Mouse (Mus musculus): Measurements from ENCODE around the gene Ifrd2. TPM values are rescaled to one million over a fixed set of nuclear protein-coding genes. Genes with fewer than 3 reads are reported as not detected.

The Ifrd2 gene
- polyA plus RNA-seq, 1 experiment: 29.4 TPM

- H3ac ChIP-seq (ENCODE audit: control insufficient read depth, insufficient read length): no peak overlapping the region
- no peak overlapping the region for H3K4me2 ChIP-seq (ENCODE audit: low read depth)
- H3K79me2 ChIP-seq (ENCODE audit: control insufficient read depth, insufficient read depth): peaks cover 26% of the 10 kb centered on the region
- peak in 1 of 3 experiments; percentile 2 for TF ChIP-seq MYOG (IDR thresholded peaks at IDR 0.05; ENCODE audit: control insufficient read depth in 1 of 3, insufficient read depth in 1 of 3, insufficient read length in 2 of 3, low read depth in 2 of 3)
- TF ChIP-seq POLR2AphosphoS2 (IDR thresholded peaks at IDR 0.05; ENCODE audit: insufficient read length, low read depth): no peak
- TF ChIP-seq MYOD1 (IDR thresholded peaks at IDR 0.05; ENCODE audit: control insufficient read depth in 1 of 3, insufficient read length in 2 of 3, low read depth in 2 of 3): no peak
- TF ChIP-seq TCF3 (IDR thresholded peaks at IDR 0.05; ENCODE audit: insufficient read length, low read depth): no peak
- TF ChIP-seq CEBPB (IDR thresholded peaks at IDR 0.05; ENCODE audit: insufficient read depth, poor library complexity, severe bottlenecking): no peak
- no peak for TF ChIP-seq E2F4 (IDR thresholded peaks at IDR 0.05; ENCODE audit: insufficient read depth)
- TF ChIP-seq TCF12 (IDR thresholded peaks at IDR 0.05; ENCODE audit: insufficient read depth, poor library complexity, severe bottlenecking): no peak
- H3K4me3 ChIP-seq: no peak overlapping the region
- no peaks in the 10 kb centered on the region for H3K27me3 ChIP-seq (ENCODE audit: control insufficient read depth, insufficient read depth, insufficient read length)
- H3K36me3 ChIP-seq (ENCODE audit: control insufficient read depth, insufficient read depth): peaks cover 28% of the 10 kb centered on the region
These were observed 32.1 kb downstream of the Ifrd2 start for GRCm38 (mm10) chr9:107619546-107619879.

DNA sequence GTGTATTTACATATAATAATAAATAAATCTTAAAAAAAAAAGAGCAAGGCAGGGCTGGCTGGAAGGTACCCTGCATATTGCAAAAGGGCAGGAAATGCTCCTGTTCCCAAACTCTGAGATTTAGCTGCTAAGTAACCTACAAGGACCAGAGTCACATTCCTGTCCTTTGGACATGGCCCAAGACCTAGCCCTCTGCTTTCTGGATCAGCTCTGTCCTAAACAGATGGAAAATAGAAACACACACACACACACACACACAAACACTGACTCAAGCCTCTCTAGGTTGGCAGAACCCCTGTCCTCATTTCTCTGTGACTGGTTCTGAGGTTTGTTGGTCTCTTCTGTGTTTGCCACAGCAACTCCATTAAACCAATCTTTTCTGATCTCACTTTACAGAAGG is 33.5 kb downstream of the Ifrd2 start:
- H3K36me3 ChIP-seq (ENCODE audit: control insufficient read depth, insufficient read depth): peaks cover 16% of the 10 kb centered on the region
- no peaks in the 10 kb centered on the region for H3K27me3 ChIP-seq (ENCODE audit: control insufficient read depth, insufficient read depth, insufficient read length)
- H3ac ChIP-seq (ENCODE audit: control insufficient read depth, insufficient read length): no peak overlapping the region
- H3K79me2 ChIP-seq (ENCODE audit: control insufficient read depth, insufficient read depth): peaks cover 39% of the 10 kb centered on the region
- H3K4me2 ChIP-seq (ENCODE audit: low read depth): no peak overlapping the region
- no peak overlapping the region for H3K4me3 ChIP-seq
- TF ChIP-seq MAX (IDR thresholded peaks at IDR 0.05; ENCODE audit: low read depth) (no peak), POLR2AphosphoS2 (IDR thresholded peaks at IDR 0.05; ENCODE audit: insufficient read length, low read depth) (no peak), REST (IDR thresholded peaks at IDR 0.05; ENCODE audit: insufficient read depth, insufficient read length) (no peak), MYOD1 (IDR thresholded peaks at IDR 0.05; ENCODE audit: control insufficient read depth in 1 of 3, insufficient read length in 2 of 3, low read depth in 2 of 3) (no peak), POLR2A (IDR thresholded peaks at IDR 0.05; ENCODE audit: insufficient read length, low read depth) (no peak), TCF12 (IDR thresholded peaks at IDR 0.05; ENCODE audit: insufficient read depth, poor library complexity, severe bottlenecking) (no peak), E2F4 (IDR thresholded peaks at IDR 0.05; ENCODE audit: insufficient read depth) (no peak), CEBPB (IDR thresholded peaks at IDR 0.05; ENCODE audit: insufficient read depth, poor library complexity, severe bottlenecking) (no peak), MYOG (IDR thresholded peaks at IDR 0.05; ENCODE audit: control insufficient read depth in 1 of 3, insufficient read depth in 1 of 3, insufficient read length in 2 of 3, low read depth in 2 of 3) (no peak)

DNA sequence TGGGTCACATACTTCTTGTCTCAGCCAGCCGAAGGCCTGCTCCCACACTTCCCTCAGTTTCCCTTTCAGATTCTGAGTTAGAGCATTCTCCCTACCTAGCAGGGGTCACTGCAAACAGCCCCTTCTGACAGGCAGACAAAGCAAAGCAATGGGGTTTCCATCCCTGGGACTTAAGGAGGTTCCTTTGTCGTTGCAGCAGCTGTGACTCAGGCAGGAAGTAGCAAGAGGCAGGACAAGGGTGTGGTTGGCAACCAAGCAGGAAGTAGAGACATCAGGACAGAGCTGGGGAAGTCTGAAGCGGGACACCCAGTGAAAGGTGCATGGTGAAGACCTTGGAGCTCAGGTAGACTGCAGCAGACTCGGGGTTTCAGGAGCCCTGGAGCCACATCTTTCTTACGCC is 37.1 kb downstream of the Ifrd2 start:
- Histone ChIP-seq H3K36me3 (ENCODE audit: control insufficient read depth, insufficient read depth) (peaks cover 7% of the 10 kb centered on the region), H3K79me2 (ENCODE audit: control insufficient read depth, insufficient read depth) (peaks cover 67% of the 10 kb centered on the region), H3K4me3 (no peak overlapping the region), H3ac (ENCODE audit: control insufficient read depth, insufficient read length) (no peak overlapping the region), H3K27me3 (ENCODE audit: control insufficient read depth, insufficient read depth, insufficient read length) (no peaks in the 10 kb centered on the region), H3K4me2 (ENCODE audit: low read depth) (peak overlapping the region; percentile 80)
- TF ChIP-seq POLR2AphosphoS2 (IDR thresholded peaks at IDR 0.05; ENCODE audit: insufficient read length, low read depth) (no peak), MYOD1 (IDR thresholded peaks at IDR 0.05; ENCODE audit: control insufficient read depth in 1 of 3, insufficient read length in 2 of 3, low read depth in 2 of 3) (no peak), MYOG (IDR thresholded peaks at IDR 0.05; ENCODE audit: control insufficient read depth in 1 of 3, insufficient read depth in 1 of 3, insufficient read length in 2 of 3, low read depth in 2 of 3) (no peak), TCF3 (IDR thresholded peaks at IDR 0.05; ENCODE audit: insufficient read length, low read depth) (no peak), POLR2A (IDR thresholded peaks at IDR 0.05; ENCODE audit: insufficient read length, low read depth) (no peak), REST (IDR thresholded peaks at IDR 0.05; ENCODE audit: insufficient read depth, insufficient read length) (no peak), SRF (IDR thresholded peaks at IDR 0.05; ENCODE audit: control insufficient read depth, insufficient read length, low read depth) (no peak), TCF12 (IDR thresholded peaks at IDR 0.05; ENCODE audit: insufficient read depth, poor library complexity, severe bottlenecking) (no peak), USF1 (IDR thresholded peaks at IDR 0.05; ENCODE audit: low read depth) (no peak), E2F4 (IDR thresholded peaks at IDR 0.05; ENCODE audit: insufficient read depth) (no peak), MAX (IDR thresholded peaks at IDR 0.05; ENCODE audit: low read depth) (no peak), CEBPB (IDR thresholded peaks at IDR 0.05; ENCODE audit: insufficient read depth, poor library complexity, severe bottlenecking) (no peak)

DNA sequence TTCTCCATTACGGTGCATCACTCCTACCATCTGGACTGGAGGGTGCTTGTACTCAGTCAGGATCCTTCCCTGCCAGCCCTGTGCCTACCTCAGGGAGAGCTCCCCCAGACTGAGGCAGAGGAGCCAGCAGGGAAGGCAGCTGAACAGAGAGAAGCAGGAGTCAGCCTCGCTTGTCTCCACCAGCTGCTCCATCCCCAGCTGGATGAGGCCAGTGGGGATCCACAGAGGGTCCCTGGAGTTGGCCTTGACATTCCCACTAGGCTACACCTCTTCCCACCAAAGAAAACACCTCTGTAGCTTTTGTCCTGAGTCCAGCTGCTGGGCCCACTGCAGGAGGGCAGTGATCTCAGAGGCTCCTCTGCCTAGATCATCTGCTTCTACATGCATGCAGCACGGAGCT is 37.5 kb downstream of the Ifrd2 start:
- peak overlapping the region; percentile 80 for H3K4me2 ChIP-seq (ENCODE audit: low read depth)

More for the DNA sequence above, 37.5 kb downstream of the Ifrd2 start:
- no peak overlapping the region for H3K4me3 ChIP-seq
- no peaks in the 10 kb centered on the region for H3K27me3 ChIP-seq (ENCODE audit: control insufficient read depth, insufficient read depth, insufficient read length)
- no peak overlapping the region for H3ac ChIP-seq (ENCODE audit: control insufficient read depth, insufficient read length)
- peaks cover 7% of the 10 kb centered on the region for H3K36me3 ChIP-seq (ENCODE audit: control insufficient read depth, insufficient read depth)
- TF ChIP-seq E2F4 (IDR thresholded peaks at IDR 0.05; ENCODE audit: insufficient read depth) (no peak), POLR2AphosphoS2 (IDR thresholded peaks at IDR 0.05; ENCODE audit: insufficient read length, low read depth) (no peak), POLR2A (IDR thresholded peaks at IDR 0.05; ENCODE audit: insufficient read length, low read depth) (no peak), MYOG (IDR thresholded peaks at IDR 0.05; ENCODE audit: control insufficient read depth in 1 of 3, insufficient read depth in 1 of 3, insufficient read length in 2 of 3, low read depth in 2 of 3) (no peak), USF1 (IDR thresholded peaks at IDR 0.05; ENCODE audit: low read depth) (no peak), TCF3 (IDR thresholded peaks at IDR 0.05; ENCODE audit: insufficient read length, low read depth) (no peak), MAX (IDR thresholded peaks at IDR 0.05; ENCODE audit: low read depth) (no peak), SRF (IDR thresholded peaks at IDR 0.05; ENCODE audit: control insufficient read depth, insufficient read length, low read depth) (no peak), TCF12 (IDR thresholded peaks at IDR 0.05; ENCODE audit: insufficient read depth, poor library complexity, severe bottlenecking) (no peak)
- H3K79me2 ChIP-seq (ENCODE audit: control insufficient read depth, insufficient read depth): peaks cover 71% of the 10 kb centered on the region

Data from myocyte (in vitro differentiated cells).